8 mouse cellular contexts compared by ENCODE assay signal in the genomic region with DNA sequence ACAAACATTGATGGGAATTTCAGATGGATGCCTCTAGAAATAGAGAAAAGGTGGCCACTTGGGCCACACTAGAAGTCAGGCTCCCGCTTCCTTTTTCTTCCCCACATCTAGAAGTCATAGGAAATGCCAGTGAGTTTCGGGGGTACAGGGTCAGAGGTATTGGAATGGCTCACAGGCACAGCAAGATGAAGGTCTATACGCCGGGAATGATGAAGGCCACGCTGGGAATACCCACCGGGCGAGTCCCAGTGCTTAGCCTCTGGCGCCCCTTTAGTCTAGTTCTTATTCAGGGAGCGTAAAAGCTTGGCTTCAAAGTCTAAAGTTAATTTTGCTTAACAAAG. TPM values are rescaled to one million over a fixed set of nuclear protein-coding genes. Genes with fewer than 3 reads are reported as not detected.
A peak's percentile ranks its signal among the peaks of the same experiment; 100 is the strongest.
DNase-seq lines count a peak whose midpoint lies in the region; ATAC-seq and TF ChIP-seq lines count a peak whose summit lies in the region.

No protein-coding gene starts in this region.

- peak overlapping the region; percentile 100 for H3K27ac ChIP-seq in heart, adult 2 months
- peak overlapping the region; percentile 96 for H3K27ac ChIP-seq in forebrain, postnatal 0 days (ENCODE audit: low read depth, low read length)

- TF ChIP-seq POLR2A in heart, adult 2 months (IDR thresholded peaks at IDR 0.05; ENCODE audit: insufficient read depth, low read depth, low read length) = no peak

- peak overlapping the region; percentile 75 for H3K9ac ChIP-seq in heart, adult 2 months (ENCODE audit: low read depth, low read length)
- H3K9ac ChIP-seq in forebrain, postnatal 0 days = peak overlapping the region; percentile 76

- peak overlapping the region; percentile 63 for H3K4me2 ChIP-seq in forebrain, postnatal 0 days (ENCODE audit: low read depth)

- 0% methylated on average over 9 of the region's 9 CpGs for WGBS in heart, adult 2 months
- under 1% methylated on average over 9 of the region's 9 CpGs for WGBS in forebrain, postnatal 0 days

- no peak for TF ChIP-seq CTCF in heart, adult 2 months (IDR thresholded peaks at IDR 0.05)
- TF ChIP-seq CTCF in E14TG2a.4 (conservative IDR thresholded peaks at IDR 0.05; ENCODE audit: low read length) = no peak
- no peak for TF ChIP-seq CTCF in forebrain, postnatal 0 days (IDR thresholded peaks at IDR 0.05; ENCODE audit: low read depth)

- H3K4me3 ChIP-seq in heart, adult 2 months = peak overlapping the region; percentile 88
- H3K4me3 ChIP-seq in E14TG2a.4 (replicated peaks; ENCODE audit: low read length) = peak overlapping the region; percentile 91
- peak overlapping the region; percentile 46 for H3K4me3 ChIP-seq in forebrain, postnatal 0 days (ENCODE audit: low read depth, low read length)
- H3K4me3 ChIP-seq in megakaryocyte, embryonic 14.5 days (replicated peaks) = peak overlapping the region; percentile 93

- 0 out of 2 replicates have a peak, but pooled peaks cover 2% of the 10 kb centered on the region for H3K36me3 ChIP-seq in heart, adult 2 months (ENCODE audit: control insufficient read depth, insufficient read depth, low read length)
- H3K36me3 ChIP-seq in E14TG2a.4 (ENCODE audit: insufficient read depth, low read length) = peaks cover 25% of the 10 kb centered on the region
- H3K36me3 ChIP-seq in forebrain, postnatal 0 days (ENCODE audit: insufficient read depth) = no peaks in the 10 kb centered on the region
- H3K36me3 ChIP-seq in megakaryocyte, embryonic 14.5 days (replicated peaks; ENCODE audit: low read length) = peaks cover 21% of the 10 kb centered on the region

- no peaks in the 10 kb centered on the region for H3K79me2 ChIP-seq in heart, adult 2 months (replicated peaks; ENCODE audit: control insufficient read depth, insufficient read depth, low read length)

- H3K27me3 ChIP-seq in heart, adult 2 months (ENCODE audit: control insufficient read depth, insufficient read depth, low read length) = no peaks in the 10 kb centered on the region
- H3K27me3 ChIP-seq in E14TG2a.4 (ENCODE audit: insufficient read depth, low read length) = no peaks in the 10 kb centered on the region
- H3K27me3 ChIP-seq in forebrain, postnatal 0 days (ENCODE audit: insufficient read depth, low read length) = no peaks in the 10 kb centered on the region
- H3K27me3 ChIP-seq in megakaryocyte, embryonic 14.5 days (replicated peaks) = no peaks in the 10 kb centered on the region

- H3K4me1 ChIP-seq in heart, adult 2 months (ENCODE audit: control insufficient read depth, insufficient read depth, low read length) = peaks cover 7% of the 10 kb centered on the region
- H3K4me1 ChIP-seq in E14TG2a.4 (replicated peaks; ENCODE audit: low read depth, low read length) = peaks cover 51% of the 10 kb centered on the region
- peaks cover 14% of the 10 kb centered on the region for H3K4me1 ChIP-seq in forebrain, postnatal 0 days (ENCODE audit: insufficient read depth)
- peaks cover 47% of the 10 kb centered on the region for H3K4me1 ChIP-seq in megakaryocyte, embryonic 14.5 days

- TF ChIP-seq EP300 in heart, adult 2 months (IDR thresholded peaks at IDR 0.05; ENCODE audit: insufficient read depth, low read depth, low read length) = no peak

- ATAC-seq in forebrain, postnatal 0 days = peak; percentile 42

- no peaks in the 10 kb centered on the region for H3K9me3 ChIP-seq in E14TG2a.4 (ENCODE audit: low read length)
- no peaks in the 10 kb centered on the region for H3K9me3 ChIP-seq in forebrain, postnatal 0 days (ENCODE audit: low read length)
- H3K9me3 ChIP-seq in megakaryocyte, embryonic 14.5 days = no peaks in the 10 kb centered on the region

- intact Hi-C loops in heart, adult 2 months (cut with DNase I) = loop anchor here (5.0 kb wide), 1 partner anchor 325 kb away; the partner anchor contains the start of gene Rps26

- DNase-seq in heart, adult 2 months = no peak
- no peak for DNase-seq in heart, adult 11 months
- DNase-seq in forebrain, postnatal 0 days = no peak
- no peak for DNase-seq in c-Kit-positive CD71-positive TER-119-positive erythroid progenitor cells, embryonic 14.5 days (ENCODE audit: low spot score)
- no peak for DNase-seq in cerebellum, adult 11 months
- DNase-seq in embryo, embryonic 11 days = no peak

RNA-seq across cellular contexts. Expression of gene Pan2, which starts 0.4 kb away (rescaled TPM):
- total RNA-seq in heart, adult 2 months (2021) = 1 to 10 TPM; 6.5 to 6.9 TPM
- polyA plus RNA-seq in heart, adult 2 months (2012; rRNA removed) = 15.2 and 19.8 TPM in 2 replicates
- total RNA-seq in forebrain, postnatal 0 days (2014; rRNA removed) = 14.9 and 20.0 TPM in 2 replicates
- polyA plus RNA-seq in forebrain, postnatal 0 days (2015; fragmentation: Nextera tagmentation; extraction: Ambion mirVana) = 9.6 and 11.9 TPM in 2 replicates
- 0.91 and 1.1 TPM in 2 replicates for polyA plus RNA-seq in megakaryocyte, embryonic 14.5 days (2012; ENCODE audit: insufficient read depth, low replicate concordance)

RNA-seq across cellular contexts. Expression of gene Il23a, which starts 4.2 kb away (rescaled TPM):
- total RNA-seq in heart, adult 2 months (2021) = under 1 TPM in 1 of 2 experiments, not detected in 1; 0.16 TPM
- 0.12 TPM in 1 of 2 replicates, not detected in the other for polyA plus RNA-seq in heart, adult 2 months (2012; rRNA removed)
- 0.31 TPM in 1 of 2 replicates, not detected in the other for total RNA-seq in forebrain, postnatal 0 days (2014; rRNA removed)
- polyA plus RNA-seq in forebrain, postnatal 0 days (2015; fragmentation: Nextera tagmentation; extraction: Ambion mirVana) = not detected in 2 replicates
- polyA plus RNA-seq in megakaryocyte, embryonic 14.5 days (2012; ENCODE audit: insufficient read depth, low replicate concordance) = 0.49 TPM in 1 of 2 replicates, not detected in the other

RNA-seq across cellular contexts. Expression of gene Cnpy2, which starts 19.5 kb away (rescaled TPM):
- total RNA-seq in heart, adult 2 months (2021) = 10 to 100 TPM; 58.9 to 65.3 TPM
- polyA plus RNA-seq in heart, adult 2 months (2012; rRNA removed) = 27.8 and 48.0 TPM in 2 replicates
- total RNA-seq in forebrain, postnatal 0 days (2014; rRNA removed) = 50.1 and 57.5 TPM in 2 replicates
- polyA plus RNA-seq in forebrain, postnatal 0 days (2015; fragmentation: Nextera tagmentation; extraction: Ambion mirVana) = 179 and 205 TPM in 2 replicates
- polyA plus RNA-seq in megakaryocyte, embryonic 14.5 days (2012; ENCODE audit: insufficient read depth, low replicate concordance) = 29.0 and 98.4 TPM in 2 replicates

RNA-seq across cellular contexts. Expression of gene Stat2, which starts 32.4 kb away (rescaled TPM):
- 10 to 100 TPM in 1 of 2 experiments, 1 to 10 TPM in 1; 7.3 to 12.2 TPM for total RNA-seq in heart, adult 2 months (2021)
- polyA plus RNA-seq in heart, adult 2 months (2012; rRNA removed) = 11.0 and 17.5 TPM in 2 replicates
- 7.2 and 8.1 TPM in 2 replicates for total RNA-seq in forebrain, postnatal 0 days (2014; rRNA removed)
- 6.8 and 10.3 TPM in 2 replicates for polyA plus RNA-seq in forebrain, postnatal 0 days (2015; fragmentation: Nextera tagmentation; extraction: Ambion mirVana)
- polyA plus RNA-seq in megakaryocyte, embryonic 14.5 days (2012; ENCODE audit: insufficient read depth, low replicate concordance) = 8.1 and 18.2 TPM in 2 replicates

RNA-seq across cellular contexts. Expression of gene Apof, which starts 34.3 kb away (rescaled TPM):
- total RNA-seq in heart, adult 2 months (2021) = not detected
- polyA plus RNA-seq in heart, adult 2 months (2012; rRNA removed) = 0.18 TPM in 1 of 2 replicates, not detected in the other
- 0.38 and 0.54 TPM in 2 replicates for total RNA-seq in forebrain, postnatal 0 days (2014; rRNA removed)
- 0.12 and 0.26 TPM in 2 replicates for polyA plus RNA-seq in forebrain, postnatal 0 days (2015; fragmentation: Nextera tagmentation; extraction: Ambion mirVana)
- polyA plus RNA-seq in megakaryocyte, embryonic 14.5 days (2012; ENCODE audit: insufficient read depth, low replicate concordance) = not detected in 2 replicates
